Mouse (Mus musculus): ENCODE measurements around the gene Det1. TPM values are rescaled to one million over a fixed set of nuclear protein-coding genes. Genes with fewer than 3 reads are reported as not detected.

Gene Det1
- polyA plus RNA-seq, 1 experiment from 2014 or later, result 20.5 TPM

GRCm38 (mm10) chr7:78778741-78779140, 68.3 kb downstream of the Det1 start:
- no peak overlapping the region for H3K4me2 ChIP-seq
- H3K9ac ChIP-seq (ENCODE audit: low read length), result no peak overlapping the region
- H3K27me3 ChIP-seq (ENCODE audit: control insufficient read depth, insufficient read depth, low read length), result no peaks in the 10 kb centered on the region
- peaks cover 7% of the 10 kb centered on the region for H3K4me1 ChIP-seq (ENCODE audit: control insufficient read depth, insufficient read depth, low read length)
- DNase-seq (ENCODE audit: low spot score, missing footprints), result no peak
- no peak for ATAC-seq (ENCODE audit: low FRiP score)
- H3K27ac ChIP-seq (ENCODE audit: low read depth, low read length), result no peak overlapping the region
- H3K9me3 ChIP-seq (ENCODE audit: control insufficient read depth, low read length), result no peaks in the 10 kb centered on the region
- WGBS, result 96% methylated on average over 5 of the region's 5 CpGs
- peaks cover 6% of the 10 kb centered on the region for H3K36me3 ChIP-seq (ENCODE audit: control insufficient read depth, insufficient read depth, low read length)
- H3K4me3 ChIP-seq (ENCODE audit: low read depth, low read length), result no peak overlapping the region

Small RNAs within 50 kb of the gene (microRNA-seq; reads per million reads assigned to microRNA genes)
- gene Mir7-2, result 192 reads per million, percentile 62 among the genes with 10 or more reads in this experiment

Other genes starting within 250 kb of the Det1 start
- 3.6 and 4.2 TPM in 2 replicates for gene Ntrk3, start 109.3 kb downstream of the Det1 start, polyA plus RNA-seq (2014; fragmentation: Nextera tagmentation; extraction: Ambion mirVana)
- 71.9 and 87.7 TPM in 2 replicates for gene Mrps11, start 64.1 kb downstream of the Det1 start, polyA plus RNA-seq (2014; fragmentation: Nextera tagmentation; extraction: Ambion mirVana)
- 78.6 and 85.9 TPM in 2 replicates for gene Mrpl46, start 63.7 kb downstream of the Det1 start, polyA plus RNA-seq (2014; fragmentation: Nextera tagmentation; extraction: Ambion mirVana)
- gene Aen, start 48.6 kb upstream of the Det1 start, polyA plus RNA-seq (2014; fragmentation: Nextera tagmentation; extraction: Ambion mirVana), result 42.2 and 48.9 TPM in 2 replicates
- gene Isg20, start 66.2 kb upstream of the Det1 start, polyA plus RNA-seq (2014; fragmentation: Nextera tagmentation; extraction: Ambion mirVana), result 0.57 and 0.78 TPM in 2 replicates
- gene Acan, start 206.2 kb upstream of the Det1 start, polyA plus RNA-seq (2014; fragmentation: Nextera tagmentation; extraction: Ambion mirVana), result not detected in 2 replicates

Measured in midbrain, embryonic 11.5 days (tissue).